Mouse (Mus musculus): ENCODE measurements around the gene Fam131b.

DNA sequence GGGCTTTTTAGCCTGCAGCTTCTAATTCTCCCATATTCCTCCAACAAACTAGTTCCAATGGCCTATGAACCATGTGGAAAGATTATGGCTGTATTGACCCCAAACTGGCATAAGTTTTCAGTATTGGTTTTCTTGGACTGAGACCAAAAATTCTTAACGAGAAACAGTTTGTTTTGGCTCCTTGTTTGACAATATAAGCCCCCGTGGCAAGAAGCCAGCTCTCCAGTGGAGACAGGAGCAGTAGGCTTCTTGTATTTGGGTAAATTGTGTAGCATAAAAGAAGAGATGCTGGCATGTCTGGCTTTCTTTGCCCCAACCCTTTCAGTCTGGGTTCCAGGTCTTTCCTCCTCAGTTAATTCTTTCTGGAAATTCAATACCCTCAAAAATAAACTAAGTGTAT is 48.3 kb downstream of the Fam131b start:
- TF ChIP-seq POLR2A (IDR thresholded peaks at IDR 0.05; ENCODE audit: low read depth, low read length): no peak
- no peak for TF ChIP-seq CTCF (conservative IDR thresholded peaks at IDR 0.05 in 1 of 2, IDR thresholded peaks at IDR 0.05 in 1 of 2; ENCODE audit: low read depth in 2 of 2, low read length in 2 of 2)
- no peak for TF ChIP-seq EP300 (IDR thresholded peaks at IDR 0.05; ENCODE audit: low read length)
- TF ChIP-seq MAX (IDR thresholded peaks at IDR 0.05; ENCODE audit: low read length): no peak
- TF ChIP-seq USF2 (conservative IDR thresholded peaks at IDR 0.05; ENCODE audit: low read depth, low read length): no peak
- TF ChIP-seq HCFC1 (IDR thresholded peaks at IDR 0.05; ENCODE audit: low read depth, low read length): no peak
